Mouse (Mus musculus): ENCODE results near the gene Palm3.

GRCm38 (mm10) chr8:84021096-84021495 lies at the start of gene Palm3:
- TF ChIP-seq POLR2A (IDR thresholded peaks at IDR 0.05; ENCODE audit: insufficient read depth, low read depth, low read length) (no peak), CTCF (IDR thresholded peaks at IDR 0.05) (no peak)
